Mouse (Mus musculus) cortical plate, adult 2 months (tissue): ENCODE measurements at regions not wholly inside any gene's neighbourhood (a gene's known extent, or its start where the extent isn't known, plus 50 kb on each side); places are given as distances from the start of the nearest gene placed in this dataset.

ENCODE experiments used
- CTCF ChIP-seq: fragments of 200-500 bp; IDR thresholded peaks from 2 replicates; pipeline ENCODE4 v1.5.1; 2011; ENCODE audit warnings: mild to moderate bottlenecking, control low read depth, low read length; ENCODE audit not compliant: insufficient read depth; ENCODE audit errors: extremely low read depth
- POLR2A ChIP-seq: fragments of 200-500 bp; IDR thresholded peaks from 2 replicates; pipeline ENCODE4 v1.6.1; 2011; ENCODE audit warnings: mild to moderate bottlenecking, low read length, control low read depth; ENCODE audit not compliant: insufficient read depth; ENCODE audit errors: extremely low read depth

DNA sequence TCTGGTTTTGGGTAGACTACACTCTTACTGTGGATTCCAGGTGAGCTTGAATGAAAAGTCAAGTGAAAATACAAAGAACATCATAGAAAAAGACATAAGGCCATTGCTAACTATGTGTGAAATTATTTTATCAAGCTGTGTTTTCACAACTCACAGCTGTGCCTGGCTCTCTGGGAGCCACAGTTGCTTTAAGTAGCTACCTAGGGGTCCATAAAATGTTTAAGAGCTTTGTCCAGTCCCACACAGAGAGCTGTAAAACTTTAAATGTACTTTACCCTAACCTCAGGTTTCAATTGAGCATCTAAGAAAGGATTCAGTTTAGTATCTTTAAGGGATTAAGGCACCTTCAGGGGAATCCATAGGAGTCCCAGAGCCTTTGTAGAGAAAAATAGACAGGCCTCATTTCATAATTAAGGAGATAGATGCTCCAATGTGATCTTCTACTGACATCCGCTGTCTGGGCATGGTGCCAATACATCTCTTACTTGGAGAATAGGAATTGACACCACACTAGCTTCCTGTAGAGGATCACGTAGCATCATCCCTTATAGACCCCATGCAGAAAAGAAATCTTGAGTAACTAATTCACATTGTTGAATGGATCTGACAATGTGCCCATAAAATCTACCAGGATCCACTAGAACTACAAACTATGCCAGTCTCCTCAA, 626.5 kb downstream of the Gsdmc2 start:
- TF ChIP-seq CTCF (no peak), POLR2A (no peak)
